Mouse (Mus musculus) intestine, postnatal 0 days (tissue): Measurements from ENCODE around the gene Ganc. TPM values are rescaled to one million over a fixed set of nuclear protein-coding genes. Genes with fewer than 3 reads are reported as not detected.

Experiments used
- ATAC-seq: fragments of 200-750 bp; cut with Nextera tagmentation; 2 replicates; pipeline ENCODE4 v1.8.0; 2017; ENCODE audit warnings: mild to moderate bottlenecking, moderate TSS enrichment, moderate library complexity
- H3K27ac ChIP-seq: fragments of 300-500 bp; sonication (generic); 2 replicates; pipeline ENCODE4 v1.5.1; 2014; ENCODE audit warnings: mild to moderate bottlenecking, low read depth, low read length, moderate library complexity
- H3K27me3 ChIP-seq: fragments of 300-500 bp; sonication (generic); replicated peaks from 2 replicates; pipeline ENCODE4 v1.6.1; 2014; ENCODE audit warnings: low read length, mixed read lengths; ENCODE audit not compliant: control insufficient read depth, insufficient read depth
- H3K36me3 ChIP-seq: fragments of 300-500 bp; sonication (generic); 2 replicates; pipeline ENCODE4 v1.6.1; 2014; ENCODE audit warnings: mild to moderate bottlenecking, moderate library complexity; ENCODE audit not compliant: control insufficient read depth, insufficient read depth
- H3K4me1 ChIP-seq: fragments of 300-500 bp; sonication (generic); replicated peaks from 2 replicates; pipeline ENCODE4 v1.6.1; 2014; ENCODE audit warnings: antibody characterized with exemption, low read length, mixed read lengths; ENCODE audit not compliant: control insufficient read depth, insufficient read depth
- H3K4me2 ChIP-seq: fragments of 300-500 bp; sonication (generic); replicated peaks from 2 replicates; pipeline ENCODE4 v1.6.1; 2014; ENCODE audit warnings: low read depth, mild to moderate bottlenecking, moderate library complexity
- H3K4me3 ChIP-seq: fragments of 300-500 bp; sonication (generic); 2 replicates; pipeline ENCODE4 v1.5.1; 2014; ENCODE audit warnings: low read depth, low read length
- H3K9ac ChIP-seq: fragments of 300-500 bp; sonication (generic); 2 replicates; pipeline ENCODE4 v1.6.1; 2014; ENCODE audit warnings: mild to moderate bottlenecking, low read depth, low read length
- H3K9me3 ChIP-seq: fragments of 300-500 bp; sonication (generic); 2 replicates; pipeline ENCODE4 v1.6.1; 2016; ENCODE audit warnings: mixed run types; ENCODE audit not compliant: control insufficient read depth
- CTCF ChIP-seq: sonication (generic); IDR thresholded peaks from 2 replicates; pipeline ENCODE4 v1.5.1; 2016; ENCODE audit warnings: low read depth, mild to moderate bottlenecking, control low read depth, antibody characterized with exemption, moderate library complexity
- WGBS: fragments of 180-500 bp; shearing (Covaris S2); extraction: QIAGEN DNeasy Blood & Tissue Kit; methylation state at CpG from one replicate; pipeline ENCODE4 v1.1.7; 2014; 5-methylcytosine and 5-hydroxymethylcytosine counted together
- polyA plus RNA-seq: library from polyadenylated mRNA; unstranded; fragments of >200 nt; fragmentation: Nextera tagmentation; extraction: Ambion mirVana; gene quantifications from 2 replicates; pipeline ENCODE4 v1.2.1, GENCODE M21; 2015

Gene Ganc
- polyA plus RNA-seq, 1 experiment from 2014 or later, result 9.0 TPM

- 82% methylated on average over 5 of the region's 5 CpGs for WGBS
- Histone ChIP-seq H3K27me3 (no peaks in the 10 kb centered on the region), H3K4me3 (no peak overlapping the region), H3K36me3 (peaks cover 14% of the 10 kb centered on the region; the same call in 1 of the 2 replicates), H3K4me2 (no peak overlapping the region), H3K9me3 (no peaks in the 10 kb centered on the region), H3K9ac (no peak overlapping the region), H3K27ac (no peak overlapping the region), H3K4me1 (no peaks in the 10 kb centered on the region)
- no peak for ATAC-seq
- no peak for TF ChIP-seq CTCF
Observed at GRCm38 (mm10) chr2:120424386-120424785, 20.7 kb downstream of the Ganc start.

- no peak overlapping the region for H3K4me2 ChIP-seq
- no peak for ATAC-seq
- H3K4me3 ChIP-seq, result no peak overlapping the region
- no peak overlapping the region for H3K27ac ChIP-seq
- H3K27me3 ChIP-seq, result no peaks in the 10 kb centered on the region
- H3K9ac ChIP-seq, result no peak overlapping the region
- no peaks in the 10 kb centered on the region for H3K36me3 ChIP-seq
- no peaks in the 10 kb centered on the region for H3K4me1 ChIP-seq
- H3K9me3 ChIP-seq, result no peaks in the 10 kb centered on the region
- no peak for TF ChIP-seq CTCF
- WGBS, result 94% methylated on average over 1 of the region's 1 CpGs
Observed at GRCm38 (mm10) chr2:120444486-120444885, 40.8 kb downstream of the Ganc start.

- H3K27ac ChIP-seq, result no peak overlapping the region
- no peak overlapping the region for H3K9ac ChIP-seq
- TF ChIP-seq CTCF, result no peak
- WGBS, result 71% methylated on average over 10 of the region's 10 CpGs
- no peaks in the 10 kb centered on the region for H3K9me3 ChIP-seq
- H3K4me3 ChIP-seq, result no peak overlapping the region
- no peaks in the 10 kb centered on the region for H3K4me1 ChIP-seq
- H3K27me3 ChIP-seq, result no peaks in the 10 kb centered on the region
- no peak for ATAC-seq
- no peaks in the 10 kb centered on the region for H3K36me3 ChIP-seq
- H3K4me2 ChIP-seq, result no peak overlapping the region
Observed at GRCm38 (mm10) chr2:120446373-120446772, 42.7 kb downstream of the Ganc start.

GRCm38 (mm10) chr2:120447306-120447705 lies 43.6 kb downstream of the Ganc start:
- no peaks in the 10 kb centered on the region for H3K9me3 ChIP-seq
- no peaks in the 10 kb centered on the region for H3K4me1 ChIP-seq
- 98% methylated on average over 1 of the region's 1 CpGs for WGBS
- no peak overlapping the region for H3K4me3 ChIP-seq
- no peak overlapping the region for H3K9ac ChIP-seq
- H3K27ac ChIP-seq, result no peak overlapping the region
- ATAC-seq, result no peak
- no peaks in the 10 kb centered on the region for H3K27me3 ChIP-seq
- peak; percentile 30 for TF ChIP-seq CTCF
- H3K4me2 ChIP-seq, result no peak overlapping the region
- H3K36me3 ChIP-seq, result no peaks in the 10 kb centered on the region

- H3K4me1 ChIP-seq, result no peaks in the 10 kb centered on the region
- H3K4me2 ChIP-seq, result no peak overlapping the region
- ATAC-seq, result no peak
- no peak for TF ChIP-seq CTCF
- H3K9me3 ChIP-seq, result no peaks in the 10 kb centered on the region
- WGBS, result 71% methylated on average over 6 of the region's 6 CpGs
- no peak overlapping the region for H3K9ac ChIP-seq
- H3K27me3 ChIP-seq, result no peaks in the 10 kb centered on the region
- H3K36me3 ChIP-seq, result no peaks in the 10 kb centered on the region
- no peak overlapping the region for H3K27ac ChIP-seq
- H3K4me3 ChIP-seq, result no peak overlapping the region
Observed at GRCm38 (mm10) chr2:120450724-120451123, 47.0 kb downstream of the Ganc start.

GRCm38 (mm10) chr2:120452600-120452999 lies 48.9 kb downstream of the Ganc start:
- Histone ChIP-seq H3K9ac (no peak overlapping the region), H3K4me1 (no peaks in the 10 kb centered on the region), H3K27ac (no peak overlapping the region), H3K4me2 (no peak overlapping the region), H3K36me3 (0 out of 2 replicates have a peak, but pooled peaks cover 3% of the 10 kb centered on the region), H3K4me3 (no peak overlapping the region), H3K27me3 (no peaks in the 10 kb centered on the region), H3K9me3 (no peaks in the 10 kb centered on the region)
- no peak for ATAC-seq
- 75% methylated on average over 4 of the region's 4 CpGs for WGBS
- TF ChIP-seq CTCF, result no peak

GRCm38 (mm10) chr2:120454987-120455386 lies 51.3 kb downstream of the Ganc start:
- H3K4me2 ChIP-seq, result no peak overlapping the region
- ATAC-seq, result no peak

More at GRCm38 (mm10) chr2:120454987-120455386, 51.3 kb downstream of the Ganc start:
- Histone ChIP-seq H3K36me3 (0 out of 2 replicates have a peak, but pooled peaks cover 3% of the 10 kb centered on the region), H3K4me1 (no peaks in the 10 kb centered on the region), H3K27ac (no peak overlapping the region), H3K4me3 (no peak overlapping the region), H3K27me3 (no peaks in the 10 kb centered on the region), H3K9me3 (no peaks in the 10 kb centered on the region), H3K9ac (no peak overlapping the region)
- 80% methylated on average over 2 of the region's 2 CpGs for WGBS
- TF ChIP-seq CTCF, result no peak
